Mouse (Mus musculus) spleen, postnatal 10 days (tissue): ENCODE results near the gene Dyrk3.
"Not testable (repeated sequence)": the region's sequence is repeated elsewhere in the genome, so short reads cannot be mapped to it uniquely, and the experiment has no call there.

Experiments used
- DNase-seq, 2 experiments: peaks; one replicate each; pipeline ENCODE4 v3.0.0; 2021 to 2022; ENCODE audit warnings: low spot score in 2 of 2

Gene Dyrk3

DNA sequence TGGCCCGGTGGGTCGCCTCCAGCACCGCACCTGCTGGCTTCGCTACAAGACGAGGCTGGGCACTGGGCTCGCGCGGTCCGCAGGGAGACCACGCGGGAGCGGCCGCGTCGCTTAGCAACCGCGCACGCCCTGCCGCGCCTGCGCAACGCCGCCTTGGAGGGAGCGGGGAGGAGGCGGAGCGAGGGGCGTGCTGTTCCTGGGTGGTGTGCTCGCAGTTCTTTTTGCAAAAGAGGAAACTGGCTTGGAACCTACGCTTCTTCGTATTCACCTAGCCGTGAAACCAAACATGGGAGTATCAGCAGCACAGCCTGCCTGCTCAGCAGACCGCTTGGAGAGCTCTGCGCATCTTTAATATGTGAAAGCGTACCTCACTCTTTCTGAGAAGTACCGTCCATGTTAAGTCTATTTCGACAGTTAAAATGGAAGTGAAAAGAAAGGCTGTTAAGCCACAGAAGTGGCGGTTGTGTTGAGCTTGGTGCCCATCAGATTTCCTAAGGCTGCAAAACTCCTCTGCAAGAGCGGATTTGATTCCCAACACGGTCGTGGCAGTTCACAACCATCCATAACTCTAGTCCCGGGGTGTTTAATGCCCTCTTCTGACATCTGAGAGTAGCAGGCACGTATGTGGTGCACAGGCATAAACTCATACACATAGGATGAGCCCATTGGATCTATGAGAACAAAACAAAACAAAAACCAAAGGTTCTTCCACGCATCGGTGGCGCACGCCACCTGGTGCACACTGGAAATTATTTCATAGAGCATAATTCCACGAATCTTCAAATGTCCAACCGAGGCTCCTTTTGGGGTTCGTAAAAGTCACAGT is at the start of gene Dyrk3:
Gene Dyrk3, minus strand, starts transcription at position 150 of the 826 bp plus-strand sequence.
- peak; percentile 89 to 95 for DNase-seq

- no peak for DNase-seq
Measured at GRCm38 (mm10) chr1:131187856-131188255, 49.7 kb upstream of the Dyrk3 start.

GRCm38 (mm10) chr1:131186995-131187394 is 48.9 kb upstream of the Dyrk3 start:
- no peak for DNase-seq

- no peak for DNase-seq
Measured at GRCm38 (mm10) chr1:131185821-131186506, 47.8 kb upstream of the Dyrk3 start.

- DNase-seq, result no peak
Measured at GRCm38 (mm10) chr1:131184956-131185660, 47.0 kb upstream of the Dyrk3 start.

GRCm38 (mm10) chr1:131184253-131184955 is 46.3 kb upstream of the Dyrk3 start:
- no peak for DNase-seq

GRCm38 (mm10) chr1:131183201-131183600 is 45.1 kb upstream of the Dyrk3 start:
- no peak for DNase-seq

DNA sequence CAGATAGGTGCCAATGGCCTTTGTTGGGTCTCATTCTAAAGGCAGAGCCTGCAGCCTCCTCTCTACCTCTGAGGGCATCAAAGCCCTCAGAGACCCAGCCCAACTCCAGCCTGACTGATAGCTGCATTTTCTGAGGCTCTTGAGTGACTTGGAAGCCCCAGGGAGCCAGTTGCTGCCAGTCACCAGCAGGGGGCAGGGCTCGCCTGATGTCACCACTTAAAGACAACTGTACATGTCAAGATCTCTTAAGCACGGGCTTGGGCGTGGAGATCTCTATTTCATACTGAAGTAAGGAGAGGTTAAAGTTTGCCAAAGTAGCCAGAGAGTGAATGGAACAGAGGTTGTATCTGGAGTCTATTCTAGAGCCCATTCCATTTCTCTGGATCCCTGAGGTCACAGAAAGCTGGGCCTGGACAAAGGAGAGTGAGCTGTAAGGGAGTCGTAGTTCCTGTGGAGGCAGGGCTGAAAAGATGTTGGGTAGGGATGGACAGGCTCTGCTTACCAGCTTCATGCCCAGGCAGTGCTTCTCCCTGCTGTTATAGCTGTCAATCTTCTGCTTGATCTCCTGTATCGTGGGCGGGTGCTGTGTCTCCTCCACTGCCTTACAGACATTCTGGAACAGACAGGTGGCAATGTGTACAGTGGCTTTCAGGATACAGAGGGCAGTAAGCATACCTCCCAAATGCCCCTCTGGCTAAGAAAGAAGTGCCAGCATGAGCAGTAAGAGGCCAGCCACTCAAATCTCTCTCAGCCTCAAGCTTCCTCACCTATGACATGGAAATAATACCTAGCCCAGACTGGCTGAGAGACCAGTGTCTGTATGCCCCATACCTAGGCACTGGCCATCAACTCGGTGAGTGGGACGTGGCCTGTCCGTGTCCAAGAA is 43.7 kb upstream of the Dyrk3 start:
- DNase-seq, result peak; percentile 58 to 86

GRCm38 (mm10) chr1:131180386-131180785 is 42.2 kb upstream of the Dyrk3 start:
- DNase-seq, result no peak

DNA sequence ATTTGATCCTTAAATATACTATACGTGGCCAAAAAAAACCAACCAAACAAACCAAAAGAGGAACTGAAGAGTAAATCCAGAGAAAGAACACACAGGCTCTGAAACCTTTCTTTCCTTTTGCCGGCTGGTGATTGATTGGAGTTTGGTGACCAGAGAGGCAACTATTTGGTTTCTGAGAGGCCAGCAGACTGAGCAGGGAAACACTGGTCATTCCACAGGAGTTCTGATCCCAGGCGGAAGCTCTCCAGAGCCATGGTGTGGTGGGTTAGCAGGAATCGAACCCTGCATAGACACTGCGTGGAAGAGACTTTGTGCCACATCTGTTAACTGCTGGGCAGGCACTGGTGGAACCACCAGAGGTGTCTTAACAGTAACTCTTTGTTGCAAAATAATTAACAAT is 39.9 kb upstream of the Dyrk3 start:
- no peak for DNase-seq

DNA sequence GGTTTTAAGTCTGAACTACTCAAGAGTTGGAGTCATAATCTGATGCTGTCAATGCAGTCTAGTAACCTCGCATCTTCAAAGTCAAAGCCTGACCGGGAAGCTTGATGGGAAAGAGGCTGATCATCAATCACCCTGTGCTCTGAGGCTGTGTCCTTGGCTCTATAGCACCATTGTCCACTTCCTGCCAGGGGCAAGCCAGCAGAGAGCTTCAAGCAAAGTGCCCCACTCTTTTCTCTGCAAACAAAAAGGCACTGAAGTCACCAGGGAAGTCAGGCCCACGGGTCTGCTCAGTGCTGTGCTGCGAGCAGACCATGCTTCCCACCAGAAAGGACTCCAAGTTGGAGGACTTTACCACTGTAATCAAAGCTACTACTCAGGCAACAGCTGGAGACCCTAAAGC is 39.1 kb upstream of the Dyrk3 start:
- no peak for DNase-seq

DNA sequence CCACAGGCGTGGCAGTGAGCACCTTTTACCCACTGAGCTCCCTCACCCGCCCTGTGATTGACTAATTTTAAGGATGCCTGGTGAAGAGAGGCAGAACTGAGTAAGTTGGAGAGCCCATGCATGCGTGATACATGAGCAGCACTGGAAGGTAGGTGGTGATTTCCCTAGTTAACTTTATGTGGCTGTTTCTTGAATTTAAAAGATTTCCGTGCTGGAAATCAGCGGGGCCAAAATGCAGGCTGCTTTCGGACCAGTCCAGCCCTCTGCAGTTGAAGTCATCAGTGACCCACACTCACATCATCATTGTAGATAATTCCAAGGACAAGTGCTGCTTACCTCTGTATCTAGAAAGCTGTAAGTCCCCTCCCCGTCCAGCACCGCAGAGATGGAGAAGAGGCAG is 37.7 kb upstream of the Dyrk3 start:
- no peak for DNase-seq

GRCm38 (mm10) chr1:131175189-131175588 is 37.0 kb upstream of the Dyrk3 start:
- no peak for DNase-seq

DNA sequence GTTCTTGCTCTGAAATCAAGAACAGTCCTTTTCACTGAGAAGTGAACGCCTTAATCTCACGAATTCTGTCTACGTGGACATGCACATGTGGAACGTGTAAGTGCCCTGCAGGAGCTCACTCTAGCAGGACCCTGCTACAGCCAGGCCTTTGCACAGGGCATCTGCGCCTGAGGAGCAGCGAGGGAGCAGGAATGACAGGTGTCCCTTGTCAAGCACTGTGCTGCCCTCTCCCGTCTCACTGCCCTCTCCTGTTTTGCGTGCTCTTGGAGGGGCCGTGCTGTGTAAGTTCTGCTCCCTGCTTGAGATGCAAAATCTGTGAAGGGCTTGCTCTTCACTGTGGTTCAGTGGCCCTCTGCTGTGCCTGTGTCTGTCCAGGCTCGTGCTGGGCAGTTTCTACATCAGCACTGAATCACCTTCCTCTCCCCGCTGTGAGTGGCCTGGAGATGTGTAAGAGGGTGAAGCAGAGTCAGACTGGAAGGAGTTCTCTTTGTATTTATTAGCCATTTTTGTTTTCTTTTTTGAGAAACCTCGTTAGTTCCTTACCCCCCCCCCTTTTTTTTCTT is 36.2 kb upstream of the Dyrk3 start:
- no peak for DNase-seq

GRCm38 (mm10) chr1:131173809-131174208 is 35.7 kb upstream of the Dyrk3 start:
- no peak for DNase-seq

DNA sequence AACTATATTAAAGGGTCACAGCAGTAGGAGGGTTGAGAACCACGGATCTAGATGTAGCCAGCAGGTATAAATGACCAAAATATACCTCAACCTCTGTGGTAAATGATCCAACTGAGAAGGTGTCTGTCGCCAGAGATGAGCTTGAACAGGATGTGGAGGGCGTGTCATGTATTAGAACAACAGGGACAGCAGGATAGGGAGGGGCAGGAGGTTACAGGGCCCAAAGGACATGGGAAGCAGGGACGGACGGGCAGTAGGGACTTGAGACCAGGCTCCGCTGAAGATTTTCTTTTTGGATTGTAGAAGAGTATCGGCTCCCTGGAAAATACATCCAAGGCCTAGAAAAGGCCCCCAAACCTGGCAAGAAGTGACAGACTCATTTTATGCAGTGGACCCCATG is 34.9 kb upstream of the Dyrk3 start:
- DNase-seq, result no peak

DNA sequence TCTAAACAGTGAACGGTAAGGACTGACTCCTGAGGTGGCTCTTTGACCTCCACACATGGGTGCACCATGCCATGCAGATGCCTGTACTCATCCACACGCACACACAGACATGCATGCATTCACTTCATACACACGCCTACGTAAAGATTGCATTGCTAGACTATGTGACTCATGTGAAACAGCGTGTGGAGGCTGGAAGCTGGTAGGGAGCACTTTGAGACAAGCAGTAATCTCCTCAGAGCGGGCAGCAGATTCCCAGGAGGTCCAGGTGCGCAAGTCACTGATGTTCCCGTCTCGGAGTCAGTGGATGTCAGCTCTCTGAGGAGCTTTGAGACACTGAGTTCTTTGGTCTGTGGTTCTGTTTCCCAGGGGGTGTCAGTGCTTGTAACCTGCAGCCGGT is 29.5 kb upstream of the Dyrk3 start:
- DNase-seq, result no peak

DNA sequence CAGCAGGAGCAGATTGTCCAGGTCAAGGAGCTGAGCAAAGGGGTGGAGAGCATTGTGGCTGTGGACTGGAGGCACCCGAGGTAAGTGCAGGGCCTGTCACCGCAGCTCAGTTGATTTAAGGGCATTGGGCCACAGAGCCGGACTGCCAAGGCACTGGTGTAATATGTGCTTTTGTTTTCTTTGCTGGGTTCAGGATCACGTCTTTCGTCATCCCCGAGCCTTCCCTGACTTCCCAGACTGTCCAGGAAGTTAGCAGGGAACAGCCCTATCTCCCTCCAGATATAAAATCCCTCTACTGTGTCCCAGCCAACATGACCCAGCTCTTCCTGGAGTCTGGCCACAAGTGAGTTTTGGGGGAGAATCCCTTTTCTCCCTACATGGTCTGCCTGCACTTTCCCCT is 26.3 kb upstream of the Dyrk3 start:
- no peak for DNase-seq

DNA sequence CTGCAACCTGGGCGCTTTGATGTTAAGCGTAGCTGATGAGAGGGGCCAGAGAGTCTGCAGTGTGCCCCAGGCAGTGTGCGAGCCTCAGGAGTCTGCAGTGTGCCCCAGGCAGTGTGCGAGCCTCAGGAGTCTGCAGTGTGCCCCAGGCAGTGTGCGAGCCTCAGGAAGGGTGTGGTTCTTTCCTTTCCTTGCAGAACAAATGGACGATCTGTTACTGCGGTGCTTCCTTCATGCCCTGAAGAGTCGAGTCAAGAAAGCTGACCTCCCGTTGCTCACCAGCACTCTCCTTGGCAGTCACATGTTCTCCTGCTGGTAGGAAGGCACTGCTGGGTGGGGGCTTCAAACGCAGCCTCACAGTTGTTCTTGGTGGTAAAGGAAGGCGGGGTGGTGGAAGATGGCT is 23.0 kb upstream of the Dyrk3 start:
- DNase-seq, result no peak

DNA sequence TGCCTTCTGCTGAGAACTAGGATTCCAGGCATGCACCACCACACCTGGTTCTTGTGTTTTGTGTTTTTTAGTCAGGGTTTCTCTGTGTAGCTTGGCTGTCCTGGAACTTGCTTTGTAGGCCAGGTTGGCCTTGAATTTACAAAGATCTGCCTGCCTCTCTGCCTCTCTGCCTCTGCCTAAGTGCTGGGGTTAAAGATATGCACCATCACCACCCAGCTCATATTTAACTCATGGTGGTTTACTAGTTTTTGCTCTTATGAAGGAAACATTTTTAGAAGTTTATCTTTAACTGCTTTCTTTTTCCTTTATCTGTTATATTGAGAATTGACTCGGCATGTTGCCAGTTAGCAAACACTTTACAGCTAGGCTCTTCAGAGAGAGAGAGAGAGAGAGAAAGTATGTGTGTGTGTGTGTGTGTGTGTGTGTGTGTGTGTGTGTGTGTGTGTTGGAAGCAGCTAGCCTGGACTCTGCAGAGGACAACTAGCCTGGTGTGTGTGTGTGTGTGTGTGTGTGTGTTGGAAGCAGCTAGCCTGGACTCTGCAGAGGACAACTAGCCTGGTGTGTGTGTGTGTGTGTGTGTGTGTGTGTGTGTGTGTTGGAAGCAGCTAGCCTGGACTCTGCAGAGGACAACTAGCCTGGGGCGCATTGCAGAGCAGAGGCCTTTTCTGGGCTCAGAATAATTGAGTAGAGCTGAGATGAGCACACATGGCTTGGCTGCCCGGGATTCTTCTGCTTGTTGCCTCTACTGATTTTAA is 21.6 kb upstream of the Dyrk3 start:
- DNase-seq, result not testable (repeated sequence)
